Mouse (Mus musculus) right cerebral cortex, adult 18-20 months (tissue): ENCODE data around the gene Itpripl2.
A peak's percentile ranks its signal among the peaks of the same experiment; 100 is the strongest.

ENCODE experiments used
- DNase-seq: peaks from one replicate; pipeline ENCODE4 v3.0.0; 2022; ENCODE audit warnings: mixed read lengths

Itpripl2 gene

GRCm38 (mm10) chr7:118491431-118492147 lies at the start of gene Itpripl2:
Gene Itpripl2 (minus strand): TSS chr7:118491975.
- peak; percentile 9 for DNase-seq

- DNase-seq: no peak
Observed at GRCm38 (mm10) chr7:118535076-118535475, 43.3 kb upstream of the Itpripl2 start.

- DNase-seq: no peak
Observed at GRCm38 (mm10) chr7:118534326-118534725, 42.6 kb upstream of the Itpripl2 start.

DNA sequence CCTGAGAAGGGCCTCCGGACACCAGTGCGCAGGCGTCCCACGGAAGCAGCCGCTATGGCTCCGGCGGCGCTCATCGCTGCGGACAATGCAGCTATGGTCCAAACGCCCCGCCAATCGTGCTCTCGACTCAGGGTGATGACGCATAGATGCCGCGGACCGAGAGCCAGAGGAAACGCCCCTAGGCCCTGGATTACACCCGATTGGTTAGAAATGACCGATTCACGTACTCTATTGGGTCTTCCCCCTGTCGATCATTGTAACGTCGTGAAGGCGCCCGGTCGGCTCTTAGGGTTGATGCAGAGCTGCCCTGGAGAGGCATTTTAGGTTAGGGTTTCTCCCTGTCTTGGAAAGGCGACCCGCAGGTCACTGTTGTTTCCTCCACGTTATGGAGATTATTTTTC lies 41.4 kb upstream of the Itpripl2 start, which contains the start of gene Coq7:
Gene Coq7, minus strand, starts transcription at position 179 of the 401 bp plus-strand sequence.
- DNase-seq: peak; percentile 95

- DNase-seq: peak; percentile 97
Observed at GRCm38 (mm10) chr7:118532519-118533177, 40.9 kb upstream of the Itpripl2 start.

GRCm38 (mm10) chr7:118526967-118527366 lies 35.2 kb upstream of the Itpripl2 start:
- no peak for DNase-seq

DNA sequence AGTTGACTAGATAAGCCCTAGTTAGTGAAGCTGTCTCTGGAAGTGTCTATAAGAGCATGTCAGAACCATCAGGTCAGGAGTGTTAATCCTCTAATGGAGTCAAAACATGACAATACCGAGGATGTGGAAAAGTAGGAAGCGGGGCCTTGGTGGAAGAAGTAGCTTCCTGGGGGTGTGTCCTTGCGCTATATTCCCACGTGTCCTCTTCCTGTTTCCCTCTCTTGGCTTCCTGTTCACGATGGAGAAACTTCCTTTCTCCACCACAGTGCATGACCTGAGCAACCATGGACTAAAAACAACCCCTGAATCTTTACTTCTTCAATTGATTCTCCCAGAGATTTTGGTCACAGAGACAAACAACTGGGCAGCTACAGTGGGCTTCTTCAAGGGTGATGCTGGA lies 30.3 kb upstream of the Itpripl2 start:
- no peak for DNase-seq

- DNase-seq: no peak
Observed at GRCm38 (mm10) chr7:118519661-118520060, 27.9 kb upstream of the Itpripl2 start.

- DNase-seq: peak; percentile 61
Observed at GRCm38 (mm10) chr7:118518687-118519086, 26.9 kb upstream of the Itpripl2 start.

DNA sequence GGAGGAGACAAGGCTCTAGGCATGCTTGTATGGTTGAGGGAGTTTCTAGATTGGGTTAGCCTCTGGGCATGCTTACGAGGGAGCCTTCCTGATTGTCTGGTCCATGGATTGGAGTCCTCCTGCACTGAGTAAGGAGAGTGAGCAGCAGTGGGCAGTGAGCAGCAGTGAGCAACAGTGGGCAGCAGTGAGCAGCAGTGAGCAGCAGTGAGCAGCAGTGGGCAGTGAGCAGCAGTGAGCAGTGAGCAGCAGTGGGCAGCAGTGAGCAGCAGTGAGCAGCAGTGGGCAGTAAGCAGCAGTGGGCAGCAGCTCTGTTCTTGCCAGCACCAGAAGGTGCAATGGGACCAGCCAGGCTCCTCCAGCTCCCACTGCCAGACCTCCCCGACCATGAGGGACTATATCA lies 26.0 kb upstream of the Itpripl2 start:
- DNase-seq: no peak

- no peak for DNase-seq
Observed at GRCm38 (mm10) chr7:118508556-118508955, 16.8 kb upstream of the Itpripl2 start.

- DNase-seq: no peak
Observed at GRCm38 (mm10) chr7:118503844-118504243, 12.1 kb upstream of the Itpripl2 start.

- peak; percentile 4 for DNase-seq
Observed at GRCm38 (mm10) chr7:118502333-118502732, 10.6 kb upstream of the Itpripl2 start.

DNA sequence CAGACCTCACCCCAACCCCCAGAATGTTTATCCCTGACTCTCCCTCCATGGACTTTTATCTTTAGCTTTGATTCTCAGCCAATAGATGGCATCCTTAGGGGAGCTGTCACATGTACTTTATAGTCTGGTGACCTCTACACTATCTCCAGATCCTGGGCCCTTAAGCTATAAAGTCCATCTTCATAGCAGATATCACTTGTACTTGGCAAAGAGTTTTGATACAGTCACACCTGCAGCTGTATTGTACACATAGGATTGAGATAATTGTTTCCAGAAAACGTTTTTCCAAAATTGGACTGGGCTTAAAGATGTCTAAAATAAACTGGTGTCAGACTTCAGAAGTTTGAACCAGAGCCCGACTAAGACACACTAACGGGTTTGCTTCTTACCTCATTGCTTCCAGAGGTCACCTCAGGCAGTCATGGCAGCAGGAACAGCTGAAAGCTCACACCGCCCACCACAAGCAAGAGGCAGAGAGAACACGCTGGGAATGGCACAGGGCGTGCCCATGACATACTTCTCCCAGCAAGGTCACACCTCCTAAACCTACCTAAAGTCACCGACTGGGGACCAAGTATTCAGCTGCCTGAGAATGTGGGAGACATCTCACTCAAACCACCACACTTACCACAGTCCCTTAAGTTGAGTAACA lies 8.1 kb upstream of the Itpripl2 start:
- no peak for DNase-seq

DNA sequence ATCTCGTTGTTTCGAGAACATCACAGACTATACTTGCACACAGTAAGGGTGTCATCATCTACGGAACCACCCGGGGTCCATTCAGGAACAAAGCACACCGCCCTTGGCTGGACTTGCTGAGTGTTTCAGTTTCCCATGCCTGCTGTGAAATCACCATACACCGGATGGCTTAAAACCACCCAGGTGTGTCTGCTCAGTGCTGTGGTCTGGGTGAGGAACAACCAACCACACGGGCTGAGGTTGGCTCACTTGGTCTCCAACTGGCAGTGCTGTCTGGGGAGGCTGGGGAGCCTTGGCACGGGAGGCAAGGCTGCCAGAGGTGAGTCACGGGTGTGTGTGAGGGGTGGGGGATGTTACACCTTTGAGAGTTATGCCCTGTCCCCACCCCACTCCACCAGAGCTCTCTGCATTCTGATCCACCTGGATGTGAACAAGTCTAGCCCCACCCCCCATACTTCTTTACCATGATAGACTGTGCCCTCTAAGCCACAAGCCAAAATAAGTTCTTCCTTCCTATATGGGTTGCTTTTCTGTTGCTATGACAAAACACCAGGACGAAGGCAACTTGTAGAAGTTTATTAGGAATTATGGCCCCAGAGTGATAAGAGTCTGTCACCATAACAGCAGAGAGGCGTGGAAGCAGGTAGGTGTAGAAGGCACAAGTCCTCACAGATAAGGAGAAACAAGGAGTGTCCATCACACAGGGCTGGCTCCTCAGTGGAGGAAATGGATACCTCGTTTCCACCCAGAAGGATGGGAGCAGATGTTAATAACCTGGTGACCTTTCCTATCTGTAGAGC lies 7.4 kb upstream of the Itpripl2 start:
- DNase-seq: no peak

DNA sequence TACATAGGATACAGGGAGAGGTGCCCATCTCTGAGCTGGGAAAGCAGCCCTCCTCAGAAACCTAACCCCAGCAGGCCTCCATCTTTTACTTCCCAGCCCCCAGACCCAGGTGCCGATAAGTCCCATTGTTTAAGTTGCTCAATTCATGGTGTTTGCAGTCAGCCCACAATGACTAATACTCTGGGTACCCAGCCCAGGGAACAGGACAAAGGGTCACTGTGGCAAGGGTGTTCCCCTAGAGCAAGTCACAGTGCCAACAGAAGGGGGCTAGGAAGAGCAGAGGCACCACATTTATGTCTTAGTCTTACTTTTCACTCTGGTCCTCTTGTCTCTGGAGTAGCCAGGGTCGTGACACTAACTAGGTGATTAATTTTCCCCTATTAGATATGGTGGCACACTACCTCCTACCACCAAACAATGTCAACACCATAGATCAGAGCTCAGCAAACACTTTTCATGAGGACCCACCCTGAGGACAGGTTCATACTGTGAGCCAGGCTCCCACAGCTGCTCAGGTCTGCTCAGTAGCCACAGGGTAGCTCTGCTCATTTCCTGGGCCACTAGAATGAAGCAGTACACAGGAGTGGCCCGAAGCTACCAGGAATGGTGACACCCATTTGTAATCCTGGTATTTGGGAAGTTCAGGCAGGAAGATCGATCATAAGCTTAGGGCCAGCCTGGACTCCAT lies 3.3 kb upstream of the Itpripl2 start:
- no peak for DNase-seq

DNA sequence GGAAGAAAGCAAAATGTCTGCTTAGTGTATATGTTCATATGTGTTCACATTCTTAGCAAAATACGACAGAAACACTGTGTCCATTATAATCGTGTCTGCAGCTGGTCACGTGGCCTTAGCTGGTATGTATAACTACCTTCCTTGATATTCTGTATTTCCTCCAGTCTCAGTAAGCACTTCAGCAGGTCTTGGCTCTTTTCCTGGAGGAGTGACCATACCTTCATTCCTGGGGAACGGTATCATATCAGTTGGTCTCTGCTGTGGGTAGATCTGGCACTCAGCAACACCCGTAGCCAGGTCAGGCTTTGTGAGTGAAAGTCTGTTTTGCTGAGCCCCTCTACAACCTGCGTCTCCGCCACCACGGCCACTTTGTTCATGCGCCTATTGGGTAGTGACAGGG lies 2.1 kb upstream of the Itpripl2 start:
- no peak for DNase-seq

DNA sequence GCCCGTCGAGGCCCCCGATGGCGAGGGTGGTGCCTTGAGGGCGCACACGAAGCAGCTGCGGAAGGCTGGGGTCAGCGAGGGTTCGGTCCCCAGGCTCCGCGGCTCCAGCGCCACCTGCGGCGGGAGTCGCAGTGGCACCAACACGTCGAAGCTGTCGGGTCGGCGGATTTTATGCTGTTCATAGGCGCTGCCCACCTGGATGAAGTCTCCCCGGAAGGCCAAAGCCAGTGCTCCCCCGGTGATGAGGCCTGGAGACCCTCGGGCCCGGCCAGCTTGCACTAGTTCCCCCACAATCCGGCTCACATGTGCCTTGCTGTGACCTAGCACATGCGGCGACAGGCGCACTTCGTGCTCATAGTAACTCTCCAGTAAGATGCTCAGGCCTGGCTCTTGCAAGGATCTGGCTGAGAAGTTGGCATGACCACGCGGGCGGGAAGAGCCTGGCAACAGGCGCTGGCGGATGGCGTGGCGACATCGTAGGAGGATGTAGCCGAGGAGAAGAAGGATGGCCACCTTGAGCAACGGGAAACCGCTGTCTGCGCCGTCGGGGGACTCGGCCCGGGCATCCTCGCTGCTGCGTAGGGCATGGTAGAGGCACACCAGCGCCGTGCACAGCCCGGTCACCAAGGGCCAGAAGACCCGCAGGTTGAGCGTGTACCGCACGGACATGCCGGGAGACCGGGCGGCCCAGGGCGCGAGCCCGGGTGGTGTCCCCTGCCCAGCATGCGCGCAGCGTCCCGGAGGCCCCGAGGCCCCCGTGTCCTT lies 927 bp downstream of the Itpripl2 start:
- DNase-seq: no peak

GRCm38 (mm10) chr7:118489706-118490665 lies 1.8 kb downstream of the Itpripl2 start:
- DNase-seq: no peak

DNA sequence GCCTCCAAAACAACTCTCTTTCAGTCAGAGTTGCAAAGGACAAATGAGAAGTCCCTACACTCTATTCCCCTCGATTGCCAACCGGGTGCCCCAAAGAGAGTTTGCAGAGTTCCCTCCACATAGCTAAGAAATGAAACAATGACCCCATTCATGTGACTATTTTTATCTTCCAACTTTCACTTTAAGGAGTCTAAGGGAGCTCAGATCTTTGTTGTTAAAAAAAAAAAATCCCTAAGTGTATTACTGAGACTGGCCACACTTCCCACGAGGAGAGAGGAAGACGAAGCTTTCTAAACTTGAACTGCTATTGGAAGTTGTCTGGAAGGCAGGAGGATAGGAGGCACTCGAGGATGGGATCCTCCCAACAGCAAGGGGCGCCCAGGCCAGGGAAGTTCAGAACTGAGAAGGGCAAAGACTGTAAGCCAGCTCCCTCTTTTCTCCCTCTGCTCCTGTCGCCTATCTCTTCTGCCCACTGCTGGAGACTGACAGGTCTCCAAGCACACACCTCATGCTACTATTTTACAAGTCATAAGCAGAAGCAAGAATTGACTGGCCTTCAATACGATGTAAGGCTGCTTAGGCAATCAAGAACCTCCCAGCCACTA lies 3.6 kb downstream of the Itpripl2 start:
- DNase-seq: no peak
